Mouse (Mus musculus): ENCODE results near the gene Bmpr1b. TPM values are rescaled to one million over a fixed set of nuclear protein-coding genes. Genes with fewer than 3 reads are reported as not detected.

The Bmpr1b gene
- polyA plus RNA-seq, 1 experiment from 2014 or later = 1.9 TPM

GRCm38 (mm10) chr3:141940207-141940606, 229.0 kb downstream of the Bmpr1b start:
- 85% methylated on average over 5 of the region's 5 CpGs for WGBS

GRCm38 (mm10) chr3:141936594-141937272, 232.5 kb downstream of the Bmpr1b start:
- Histone ChIP-seq H3K4me1 (ENCODE audit: insufficient read depth, low read depth, low read length) (no peaks in the 10 kb centered on the region), H3K27me3 (replicated peaks; ENCODE audit: insufficient read depth, low read length) (no peaks in the 10 kb centered on the region), H3K9ac (replicated peaks; ENCODE audit: low read depth) (no peak overlapping the region), H3K4me3 (ENCODE audit: low read depth, low read length) (no peak overlapping the region), H3K36me3 (ENCODE audit: insufficient read depth, low read length) (no peaks in the 10 kb centered on the region), H3K9me3 (ENCODE audit: low read length) (no peaks in the 10 kb centered on the region), H3K27ac (ENCODE audit: low read length) (no peak overlapping the region), H3K4me2 (replicated peaks; ENCODE audit: low read depth, low read length) (no peak overlapping the region)
- TF ChIP-seq EP300 (IDR thresholded peaks at IDR 0.05) (no peak), CTCF (IDR thresholded peaks at IDR 0.05) (no peak)
- ATAC-seq (no peak), DNase-seq (ENCODE audit: low spot score) (no peak)
- WGBS = 34% methylated on average over 16 of the region's 16 CpGs

More at GRCm38 (mm10) chr3:141940207-141940606, 229.0 kb downstream of the Bmpr1b start:
- H3K27ac ChIP-seq (ENCODE audit: low read length) = no peak overlapping the region
- no peak overlapping the region for H3K9ac ChIP-seq (replicated peaks; ENCODE audit: low read depth)
- TF ChIP-seq CTCF (IDR thresholded peaks at IDR 0.05) (no peak), EP300 (IDR thresholded peaks at IDR 0.05) (no peak)
- no peaks in the 10 kb centered on the region for H3K36me3 ChIP-seq (ENCODE audit: insufficient read depth, low read length)
- no peaks in the 10 kb centered on the region for H3K27me3 ChIP-seq (replicated peaks; ENCODE audit: insufficient read depth, low read length)
- H3K4me1 ChIP-seq (ENCODE audit: insufficient read depth, low read depth, low read length) = no peaks in the 10 kb centered on the region
- no peak overlapping the region for H3K4me2 ChIP-seq (replicated peaks; ENCODE audit: low read depth, low read length)
- H3K4me3 ChIP-seq (ENCODE audit: low read depth, low read length) = no peak overlapping the region
- DNase-seq (ENCODE audit: low spot score) (no peak), ATAC-seq (no peak)
- no peaks in the 10 kb centered on the region for H3K9me3 ChIP-seq (ENCODE audit: low read length)

GRCm38 (mm10) chr3:141932956-141933355, 236.3 kb downstream of the Bmpr1b start:
- DNase-seq (ENCODE audit: low spot score) (peak; percentile 32), ATAC-seq (no peak; the same call in 1 of the 2 replicates)
- WGBS = 40% methylated on average over 3 of the region's 3 CpGs
- no peaks in the 10 kb centered on the region for H3K4me1 ChIP-seq (ENCODE audit: insufficient read depth, low read depth, low read length)
- TF ChIP-seq EP300 (IDR thresholded peaks at IDR 0.05) (no peak), CTCF (IDR thresholded peaks at IDR 0.05) (no peak)
- H3K9ac ChIP-seq (replicated peaks; ENCODE audit: low read depth) = no peak overlapping the region
- no peak overlapping the region for H3K27ac ChIP-seq (ENCODE audit: low read length)
- no peaks in the 10 kb centered on the region for H3K36me3 ChIP-seq (ENCODE audit: insufficient read depth, low read length)
- no peaks in the 10 kb centered on the region for H3K27me3 ChIP-seq (replicated peaks; ENCODE audit: insufficient read depth, low read length)
- H3K4me2 ChIP-seq (replicated peaks; ENCODE audit: low read depth, low read length) = no peak overlapping the region
- no peaks in the 10 kb centered on the region for H3K9me3 ChIP-seq (ENCODE audit: low read length)
- no peak overlapping the region for H3K4me3 ChIP-seq (ENCODE audit: low read depth, low read length)

GRCm38 (mm10) chr3:141931372-141932092, 237.7 kb downstream of the Bmpr1b start:
- H3K27me3 ChIP-seq (replicated peaks; ENCODE audit: insufficient read depth, low read length) = no peaks in the 10 kb centered on the region
- DNase-seq (ENCODE audit: low spot score) (peak; percentile 35), ATAC-seq (peak; percentile 52)
- no peak overlapping the region for H3K27ac ChIP-seq (ENCODE audit: low read length)
- no peak for TF ChIP-seq EP300 (IDR thresholded peaks at IDR 0.05)
- no peak for TF ChIP-seq CTCF (IDR thresholded peaks at IDR 0.05)
- H3K9ac ChIP-seq (replicated peaks; ENCODE audit: low read depth) = no peak overlapping the region
- no peaks in the 10 kb centered on the region for H3K36me3 ChIP-seq (ENCODE audit: insufficient read depth, low read length)
- peak overlapping the region; percentile 41 for H3K4me2 ChIP-seq (replicated peaks; ENCODE audit: low read depth, low read length)
- H3K4me3 ChIP-seq (ENCODE audit: low read depth, low read length) = no peak overlapping the region
- WGBS = 12% methylated on average over 10 of the region's 10 CpGs
- H3K4me1 ChIP-seq (ENCODE audit: insufficient read depth, low read depth, low read length) = no peaks in the 10 kb centered on the region
- no peaks in the 10 kb centered on the region for H3K9me3 ChIP-seq (ENCODE audit: low read length)

- no peak overlapping the region for H3K4me3 ChIP-seq (ENCODE audit: low read depth, low read length)
- DNase-seq (ENCODE audit: low spot score) = no peak
- no peak for ATAC-seq
- H3K9ac ChIP-seq (replicated peaks; ENCODE audit: low read depth) = no peak overlapping the region
- no peaks in the 10 kb centered on the region for H3K36me3 ChIP-seq (ENCODE audit: insufficient read depth, low read length)
- no peaks in the 10 kb centered on the region for H3K9me3 ChIP-seq (ENCODE audit: low read length)
- no peaks in the 10 kb centered on the region for H3K4me1 ChIP-seq (ENCODE audit: insufficient read depth, low read depth, low read length)
- 54% methylated on average over 1 of the region's 1 CpGs for WGBS
- no peaks in the 10 kb centered on the region for H3K27me3 ChIP-seq (replicated peaks; ENCODE audit: insufficient read depth, low read length)
- no peak for TF ChIP-seq CTCF (IDR thresholded peaks at IDR 0.05)
- TF ChIP-seq EP300 (IDR thresholded peaks at IDR 0.05) = no peak
- H3K27ac ChIP-seq (ENCODE audit: low read length) = no peak overlapping the region
- H3K4me2 ChIP-seq (replicated peaks; ENCODE audit: low read depth, low read length) = no peak overlapping the region
Observed at GRCm38 (mm10) chr3:141923442-141923841, 245.8 kb downstream of the Bmpr1b start.

GRCm38 (mm10) chr3:141921161-141921560, 248.1 kb downstream of the Bmpr1b start:
- no peak for DNase-seq (ENCODE audit: low spot score)
- H3K27me3 ChIP-seq (replicated peaks; ENCODE audit: insufficient read depth, low read length) = no peaks in the 10 kb centered on the region
- ATAC-seq = no peak
- H3K27ac ChIP-seq (ENCODE audit: low read length) = no peak overlapping the region
- no peaks in the 10 kb centered on the region for H3K9me3 ChIP-seq (ENCODE audit: low read length)
- TF ChIP-seq CTCF (IDR thresholded peaks at IDR 0.05) = no peak
- TF ChIP-seq EP300 (IDR thresholded peaks at IDR 0.05) = no peak
- no peak overlapping the region for H3K4me2 ChIP-seq (replicated peaks; ENCODE audit: low read depth, low read length)
- H3K36me3 ChIP-seq (ENCODE audit: insufficient read depth, low read length) = no peaks in the 10 kb centered on the region
- no peak overlapping the region for H3K9ac ChIP-seq (replicated peaks; ENCODE audit: low read depth)
- 38% methylated on average over 4 of the region's 4 CpGs for WGBS
- no peaks in the 10 kb centered on the region for H3K4me1 ChIP-seq (ENCODE audit: insufficient read depth, low read depth, low read length)
- no peak overlapping the region for H3K4me3 ChIP-seq (ENCODE audit: low read depth, low read length)

Data from lung, postnatal 0 days (tissue).